Mouse (Mus musculus): ENCODE measurements at regions not wholly inside any gene's neighbourhood (a gene's known extent, or its start where the extent isn't known, plus 50 kb on each side); places are given as distances from the start of the nearest gene placed in this dataset.

DNA sequence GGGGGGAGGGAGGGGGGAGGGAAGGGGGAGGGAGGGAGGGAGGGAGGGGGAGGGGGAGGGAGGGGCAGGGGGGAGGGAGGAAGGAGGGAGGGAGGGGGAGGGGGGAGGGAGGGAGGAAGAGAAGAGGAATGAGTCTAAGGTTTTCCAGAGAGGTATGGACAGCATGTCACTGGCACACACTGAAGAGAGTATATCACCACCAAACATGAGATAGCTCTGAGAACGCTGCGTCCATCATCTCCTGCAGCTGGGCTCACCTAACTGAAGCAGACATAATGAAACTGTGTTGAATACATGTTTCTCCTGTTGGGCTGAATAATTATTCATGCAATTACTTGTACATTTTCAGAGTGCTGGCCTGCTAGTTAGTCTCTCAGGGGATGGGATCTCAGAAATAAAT is 96.2 kb upstream of the Enpep start:
- 0 out of 2 replicates have a peak, but pooled peaks have one; percentile 12 for ATAC-seq
- no peaks in the 10 kb centered on the region for H3K27me3 ChIP-seq (ENCODE audit: insufficient read depth, low read length)
- no peak for DNase-seq (ENCODE audit: low spot score)

DNA sequence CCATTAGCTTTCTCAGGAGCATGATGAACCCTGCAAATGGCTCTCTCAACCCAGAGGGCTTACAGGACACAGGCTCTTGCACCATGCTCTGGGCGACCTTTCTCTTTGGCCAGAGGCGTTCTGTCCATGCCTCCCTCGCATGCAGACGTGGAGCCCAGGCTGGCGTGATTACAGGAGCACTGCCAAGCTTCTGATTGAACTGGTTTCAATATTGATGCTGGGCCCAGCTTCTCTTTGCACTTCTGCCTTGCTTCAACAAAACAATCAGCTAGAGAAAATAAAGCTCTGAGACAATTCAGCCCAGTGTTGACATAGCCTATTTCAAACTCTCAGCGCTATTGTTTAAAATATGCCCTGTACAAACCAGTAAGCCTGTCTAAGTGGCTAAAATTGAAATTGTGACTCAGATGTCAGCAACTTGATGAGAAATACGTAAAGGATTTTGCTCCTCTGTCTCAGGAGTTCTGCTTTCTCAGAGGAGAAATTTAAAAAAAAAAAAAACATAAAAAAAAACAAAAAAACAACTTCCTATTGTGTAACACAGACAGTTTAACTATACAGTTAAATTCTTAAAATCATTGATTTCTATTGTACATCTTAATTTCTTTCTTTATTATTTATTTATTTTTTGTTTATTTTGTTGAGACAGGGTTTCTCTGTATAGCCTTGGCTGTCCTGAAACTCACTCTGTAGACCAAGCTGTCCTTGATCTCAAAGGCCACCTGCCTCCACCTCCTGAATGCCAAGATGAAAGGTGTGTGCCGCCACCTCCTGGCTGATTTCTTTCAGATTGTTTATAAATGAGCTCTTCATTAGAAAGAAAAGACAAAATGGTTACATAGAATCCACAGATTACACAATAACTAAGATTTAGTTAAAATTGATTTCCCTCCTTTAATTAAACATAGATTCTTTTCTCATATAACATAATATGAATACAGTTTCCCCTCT is 96.9 kb upstream of the Enpep start:
- Histone ChIP-seq H3K9me3 (ENCODE audit: low read length) (no peaks in the 10 kb centered on the region), H3K27ac (no peak overlapping the region), H3K4me1 (ENCODE audit: insufficient read depth, low read length) (no peaks in the 10 kb centered on the region), H3K4me3 (ENCODE audit: low read length) (no peak overlapping the region), H3K4me2 (ENCODE audit: low read depth, low read length) (no peak overlapping the region), H3K36me3 (ENCODE audit: insufficient read depth, low read length) (no peaks in the 10 kb centered on the region), H3K9ac (replicated peaks; ENCODE audit: low read length) (no peak overlapping the region), H3K27me3 (ENCODE audit: insufficient read depth, low read length) (no peaks in the 10 kb centered on the region)
- DNase-seq (ENCODE audit: low spot score) (peak; percentile 44), ATAC-seq (0 out of 2 replicates have a peak, but pooled peaks have one; percentile 49)
- WGBS, result 42% methylated on average over 8 of the region's 8 CpGs
- peak; percentile 36 for TF ChIP-seq CTCF (IDR thresholded peaks at IDR 0.05; ENCODE audit: low read depth)

More for the DNA sequence above, 96.2 kb upstream of the Enpep start:
- H3K4me1 ChIP-seq (ENCODE audit: insufficient read depth, low read length), result no peaks in the 10 kb centered on the region
- 50% methylated on average over 2 of the region's 2 CpGs for WGBS
- no peak overlapping the region for H3K9ac ChIP-seq (replicated peaks; ENCODE audit: low read length)
- no peaks in the 10 kb centered on the region for H3K9me3 ChIP-seq (ENCODE audit: low read length)
- H3K4me3 ChIP-seq (ENCODE audit: low read length), result no peak overlapping the region
- no peak overlapping the region for H3K4me2 ChIP-seq (ENCODE audit: low read depth, low read length)
- H3K27ac ChIP-seq, result no peak overlapping the region
- TF ChIP-seq CTCF (IDR thresholded peaks at IDR 0.05; ENCODE audit: low read depth), result no peak
- no peaks in the 10 kb centered on the region for H3K36me3 ChIP-seq (ENCODE audit: insufficient read depth, low read length)

DNA sequence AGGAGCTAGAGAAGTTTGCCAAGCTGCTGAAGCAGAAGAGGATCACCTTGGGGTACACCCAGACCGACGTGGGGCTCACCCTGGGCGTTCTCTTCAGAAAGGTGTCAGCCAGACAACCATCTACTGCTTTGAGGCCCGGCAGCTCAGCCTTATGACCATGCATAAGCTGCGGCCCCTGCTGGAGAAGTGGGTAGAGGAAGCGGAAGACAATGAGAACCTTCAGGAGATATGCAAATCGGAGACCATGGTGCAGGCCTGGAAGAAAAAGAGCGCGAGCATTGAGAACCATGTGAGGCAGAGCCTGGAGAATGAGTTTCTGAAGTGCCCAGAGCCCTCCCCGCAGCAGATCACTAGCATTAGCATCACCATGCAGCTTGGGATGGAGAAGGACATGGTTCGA is 98.1 kb upstream of the Elovl6 start:
- H3K4me2 ChIP-seq (ENCODE audit: low read depth, low read length), result no peak overlapping the region
- no peak for ATAC-seq
- H3K4me1 ChIP-seq (ENCODE audit: insufficient read depth, low read length), result no peaks in the 10 kb centered on the region
- 68% methylated on average over 11 of the region's 11 CpGs for WGBS
- no peak overlapping the region for H3K9ac ChIP-seq (replicated peaks; ENCODE audit: low read length)
- H3K9me3 ChIP-seq (ENCODE audit: low read length), result no peaks in the 10 kb centered on the region
- no peak for DNase-seq (ENCODE audit: low spot score)
- H3K27me3 ChIP-seq (ENCODE audit: insufficient read depth, low read length), result no peaks in the 10 kb centered on the region
- no peak overlapping the region for H3K4me3 ChIP-seq (ENCODE audit: low read length)
- TF ChIP-seq CTCF (IDR thresholded peaks at IDR 0.05; ENCODE audit: low read depth), result no peak
- H3K27ac ChIP-seq, result no peak overlapping the region
- H3K36me3 ChIP-seq (ENCODE audit: insufficient read depth, low read length), result no peaks in the 10 kb centered on the region

DNA sequence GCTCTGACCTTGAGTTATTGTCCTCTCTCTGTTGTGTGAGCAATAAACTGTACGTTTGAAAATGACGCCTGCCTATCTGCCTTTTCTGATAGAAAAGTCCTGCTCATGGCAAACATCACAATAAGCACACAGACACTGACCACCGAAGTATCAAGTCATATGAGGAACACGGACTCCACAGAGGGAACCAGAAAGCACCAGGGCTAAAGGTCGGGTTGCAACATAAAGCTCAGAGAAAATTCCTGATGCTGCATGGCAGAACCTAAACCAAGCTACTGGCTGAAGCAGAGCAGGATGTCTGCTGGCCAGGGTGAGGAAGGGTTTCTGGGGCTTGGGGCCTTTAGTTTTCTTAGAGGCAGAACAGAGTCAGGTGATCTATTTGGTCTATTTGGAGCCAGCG is 94.5 kb upstream of the Elovl6 start:
- H3K36me3 ChIP-seq (ENCODE audit: insufficient read depth, low read length), result no peaks in the 10 kb centered on the region
- 89% methylated on average over 6 of the region's 6 CpGs for WGBS
- no peak for DNase-seq (ENCODE audit: low spot score)
- no peak for ATAC-seq
- no peak overlapping the region for H3K4me2 ChIP-seq (ENCODE audit: low read depth, low read length)
- H3K9me3 ChIP-seq (ENCODE audit: low read length), result no peaks in the 10 kb centered on the region
- no peaks in the 10 kb centered on the region for H3K27me3 ChIP-seq (ENCODE audit: insufficient read depth, low read length)
- no peaks in the 10 kb centered on the region for H3K4me1 ChIP-seq (ENCODE audit: insufficient read depth, low read length)
- no peak for TF ChIP-seq CTCF (IDR thresholded peaks at IDR 0.05; ENCODE audit: low read depth)
- no peak overlapping the region for H3K9ac ChIP-seq (replicated peaks; ENCODE audit: low read length)
- no peak overlapping the region for H3K27ac ChIP-seq
- no peak overlapping the region for H3K4me3 ChIP-seq (ENCODE audit: low read length)

DNA sequence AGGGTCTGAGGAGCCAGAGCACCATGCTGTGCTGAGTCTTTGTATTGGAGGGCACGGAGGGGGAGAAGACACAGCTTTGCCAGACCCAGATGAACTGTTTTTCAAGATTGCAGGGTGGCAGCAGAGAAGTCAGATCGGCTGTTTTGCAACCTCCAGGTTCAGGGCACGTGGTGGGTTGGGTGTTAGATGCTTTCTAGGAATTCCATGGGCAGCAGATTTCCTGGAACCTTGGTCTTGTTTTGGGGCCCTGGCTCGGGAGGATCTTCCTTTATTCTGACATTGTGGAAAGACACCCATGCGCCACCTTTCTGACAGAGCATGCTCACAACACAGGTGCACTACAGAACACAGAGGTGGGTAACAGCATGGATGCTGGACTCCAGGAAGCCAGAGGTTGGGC is 89.4 kb upstream of the Elovl6 start:
- H3K9me3 ChIP-seq (ENCODE audit: low read length), result no peaks in the 10 kb centered on the region
- no peaks in the 10 kb centered on the region for H3K36me3 ChIP-seq (ENCODE audit: insufficient read depth, low read length)
- H3K27ac ChIP-seq, result no peak overlapping the region
- ATAC-seq, result no peak
- H3K4me1 ChIP-seq (ENCODE audit: insufficient read depth, low read length), result no peaks in the 10 kb centered on the region
- H3K4me3 ChIP-seq (ENCODE audit: low read length), result no peak overlapping the region
- TF ChIP-seq CTCF (IDR thresholded peaks at IDR 0.05; ENCODE audit: low read depth), result no peak
- H3K9ac ChIP-seq (replicated peaks; ENCODE audit: low read length), result no peak overlapping the region
- WGBS, result 58% methylated on average over 5 of the region's 5 CpGs
- H3K4me2 ChIP-seq (ENCODE audit: low read depth, low read length), result no peak overlapping the region
- DNase-seq (ENCODE audit: low spot score), result no peak
- no peaks in the 10 kb centered on the region for H3K27me3 ChIP-seq (ENCODE audit: insufficient read depth, low read length)

DNA sequence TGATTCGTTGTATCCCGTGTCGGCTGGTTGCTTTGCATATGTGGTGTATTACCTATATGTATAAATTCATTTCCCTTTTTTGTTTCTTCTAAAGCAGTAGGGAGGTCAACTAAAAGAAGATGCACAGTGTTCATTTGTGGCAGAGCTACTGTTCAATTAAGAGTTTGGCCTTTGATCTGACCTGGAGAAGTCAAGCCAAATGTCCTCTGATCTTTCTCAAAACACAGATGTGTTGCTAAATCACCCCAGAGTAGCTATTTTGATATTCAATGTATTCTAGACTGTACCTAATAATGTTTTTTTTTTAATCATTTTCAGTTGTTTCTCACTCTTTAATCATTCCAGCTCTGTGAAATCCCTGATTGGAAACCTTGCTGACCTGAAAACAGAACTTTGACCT is 87.9 kb upstream of the Elovl6 start:
- H3K9ac ChIP-seq (replicated peaks; ENCODE audit: low read length), result no peak overlapping the region
- H3K4me1 ChIP-seq (ENCODE audit: insufficient read depth, low read length), result no peaks in the 10 kb centered on the region
- no peak overlapping the region for H3K27ac ChIP-seq
- no peak overlapping the region for H3K4me2 ChIP-seq (ENCODE audit: low read depth, low read length)
- H3K36me3 ChIP-seq (ENCODE audit: insufficient read depth, low read length), result no peaks in the 10 kb centered on the region
- H3K4me3 ChIP-seq (ENCODE audit: low read length), result no peak overlapping the region
- TF ChIP-seq CTCF (IDR thresholded peaks at IDR 0.05; ENCODE audit: low read depth), result no peak
- no peaks in the 10 kb centered on the region for H3K27me3 ChIP-seq (ENCODE audit: insufficient read depth, low read length)
- H3K9me3 ChIP-seq (ENCODE audit: low read length), result no peaks in the 10 kb centered on the region
- ATAC-seq (no peak), DNase-seq (ENCODE audit: low spot score) (no peak)
- WGBS, result over 99% methylated on average over 3 of the region's 3 CpGs

DNA sequence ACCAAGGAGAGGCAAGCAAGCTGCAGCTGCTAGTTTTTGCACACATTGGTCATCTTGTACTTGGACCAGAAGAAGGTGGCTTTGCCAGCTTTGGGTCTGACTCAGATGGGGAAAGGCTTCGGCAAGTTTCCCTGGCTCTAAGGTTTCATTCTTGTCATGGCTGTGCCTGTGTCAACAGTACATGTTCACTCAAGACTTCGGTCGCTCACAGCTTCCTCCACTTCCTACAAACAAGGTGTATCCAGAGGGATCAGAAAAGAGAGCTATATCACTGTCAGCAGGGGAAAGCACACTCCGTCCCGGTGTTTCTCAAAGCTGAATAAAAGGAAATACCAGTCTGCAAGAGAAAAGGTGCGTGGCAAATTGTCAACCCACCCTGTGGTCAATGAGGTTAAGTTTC is 86.2 kb upstream of the Elovl6 start:
- DNase-seq (ENCODE audit: low spot score) (no peak), ATAC-seq (no peak)
- H3K9me3 ChIP-seq (ENCODE audit: low read length), result no peaks in the 10 kb centered on the region
- no peak for TF ChIP-seq CTCF (IDR thresholded peaks at IDR 0.05; ENCODE audit: low read depth)
- 87% methylated on average over 6 of the region's 6 CpGs for WGBS
- no peak overlapping the region for H3K27ac ChIP-seq
- H3K36me3 ChIP-seq (ENCODE audit: insufficient read depth, low read length), result no peaks in the 10 kb centered on the region
- no peak overlapping the region for H3K9ac ChIP-seq (replicated peaks; ENCODE audit: low read length)
- no peaks in the 10 kb centered on the region for H3K4me1 ChIP-seq (ENCODE audit: insufficient read depth, low read length)
- H3K4me2 ChIP-seq (ENCODE audit: low read depth, low read length), result no peak overlapping the region
- no peak overlapping the region for H3K4me3 ChIP-seq (ENCODE audit: low read length)
- no peaks in the 10 kb centered on the region for H3K27me3 ChIP-seq (ENCODE audit: insufficient read depth, low read length)

Measured in hindbrain, postnatal 0 days (tissue).